Mouse (Mus musculus) testis, adult 2 months (tissue): ENCODE results near the gene Zfp235. TPM values are rescaled to one million over a fixed set of nuclear protein-coding genes. Genes with fewer than 3 reads are reported as not detected.

Experiments used
- H3K27ac ChIP-seq: fragments of 200-500 bp; 2 replicates; pipeline ENCODE4 v1.5.1; 2012; ENCODE audit warnings: low read depth, low read length; ENCODE audit not compliant: control insufficient read depth, insufficient read depth
- H3K27me3 ChIP-seq: fragments of 200-500 bp; 2 replicates; pipeline ENCODE4 v1.6.1; 2012; ENCODE audit warnings: mild to moderate bottlenecking, low read length, moderate library complexity; ENCODE audit not compliant: control insufficient read depth, insufficient read depth
- H3K36me3 ChIP-seq: fragments of 200-500 bp; 2 replicates; pipeline ENCODE4 v1.6.1; 2012; ENCODE audit warnings: mild to moderate bottlenecking, low read length; ENCODE audit not compliant: control insufficient read depth, insufficient read depth
- H3K4me1 ChIP-seq: fragments of 200-500 bp; 2 replicates; pipeline ENCODE4 v1.6.1; 2012; ENCODE audit warnings: low read length; ENCODE audit not compliant: control insufficient read depth, insufficient read depth
- H3K4me3 ChIP-seq: fragments of 200-500 bp; 2 replicates; pipeline ENCODE4 v1.5.1; 2012; ENCODE audit warnings: low read depth, mild to moderate bottlenecking, low read length, moderate library complexity, mixed read lengths; ENCODE audit not compliant: control insufficient read depth
- CTCF ChIP-seq: fragments of 200-500 bp; IDR thresholded peaks from 2 replicates; pipeline ENCODE4 v1.5.1; 2012; ENCODE audit warnings: low read depth, mild to moderate bottlenecking, inconsistent platforms, low read length, moderate library complexity; ENCODE audit not compliant: control insufficient read depth, insufficient read depth, insufficient replicate concordance
- POLR2A ChIP-seq: fragments of 200-500 bp; IDR thresholded peaks from 2 replicates; pipeline ENCODE4 v1.6.1; 2012; ENCODE audit warnings: low read depth, mild to moderate bottlenecking, inconsistent platforms, low read length, moderate library complexity; ENCODE audit not compliant: control insufficient read depth
- polyA plus RNA-seq: library from polyadenylated mRNA; depleted of rRNA; stranded (reverse); fragments of >200 nt; gene quantifications from 2 replicates; pipeline ENCODE4 v1.2.3, GENCODE M21; 2012

The Zfp235 gene
- polyA plus RNA-seq, 1 experiment, result 1.4 TPM

DNA sequence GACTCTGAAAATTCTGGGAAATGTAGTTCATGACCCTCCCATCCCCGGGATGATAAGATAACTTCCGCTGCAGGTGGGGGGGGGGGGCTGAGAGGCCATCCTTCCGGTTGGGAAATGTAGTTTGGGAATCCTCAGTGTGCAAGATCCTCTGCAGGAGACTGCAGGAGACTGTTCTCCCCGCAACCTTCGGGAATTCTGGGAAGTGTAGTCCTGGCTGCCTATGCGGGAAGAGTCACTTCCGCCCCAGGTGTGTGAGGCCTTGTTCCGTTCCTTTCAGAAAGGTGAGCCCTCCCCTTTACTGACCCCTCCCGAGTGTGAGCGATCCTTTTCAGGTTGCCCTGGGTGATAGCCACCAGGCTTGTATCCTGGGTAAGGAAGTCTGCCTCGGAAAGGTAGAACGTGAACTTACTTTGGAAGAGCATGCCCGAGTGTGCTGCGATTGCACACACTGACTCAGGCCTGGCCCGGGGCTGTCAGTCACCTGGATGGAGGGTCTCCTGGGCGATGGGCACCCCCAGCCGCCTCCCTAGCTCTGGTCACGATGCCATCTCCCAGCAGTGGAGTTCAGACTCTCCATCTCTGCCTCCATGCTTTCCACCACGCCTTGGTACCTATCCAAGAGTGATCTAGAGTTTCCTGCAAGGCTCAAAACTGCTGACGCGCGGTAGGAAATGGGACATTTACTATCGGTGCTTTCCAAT is 21.7 kb upstream of the Zfp235 start, which contains the start of gene Zfp112:
Zfp112 (plus strand) TSS at position 159 of the 701 bp plus-strand sequence.
- Histone ChIP-seq H3K27me3 (no peaks in the 10 kb centered on the region), H3K4me1 (peaks cover 14% of the 10 kb centered on the region), H3K36me3 (no peaks in the 10 kb centered on the region), H3K4me3 (peak within 1 kb of the TSS; percentile 99), H3K27ac (peak within 1 kb of the TSS; percentile 81)
- no peak for TF ChIP-seq CTCF
- peak; percentile 53; the same call in 1 of the 2 replicates for TF ChIP-seq POLR2A

GRCm38 (mm10) chr7:24113001-24113400 is 21.0 kb upstream of the Zfp235 start:
- Histone ChIP-seq H3K4me3 (peak overlapping the region; percentile 99), H3K27ac (peak overlapping the region; percentile 81), H3K27me3 (no peaks in the 10 kb centered on the region), H3K36me3 (no peaks in the 10 kb centered on the region), H3K4me1 (peaks cover 21% of the 10 kb centered on the region)
- TF ChIP-seq POLR2A (no peak), CTCF (no peak)

DNA sequence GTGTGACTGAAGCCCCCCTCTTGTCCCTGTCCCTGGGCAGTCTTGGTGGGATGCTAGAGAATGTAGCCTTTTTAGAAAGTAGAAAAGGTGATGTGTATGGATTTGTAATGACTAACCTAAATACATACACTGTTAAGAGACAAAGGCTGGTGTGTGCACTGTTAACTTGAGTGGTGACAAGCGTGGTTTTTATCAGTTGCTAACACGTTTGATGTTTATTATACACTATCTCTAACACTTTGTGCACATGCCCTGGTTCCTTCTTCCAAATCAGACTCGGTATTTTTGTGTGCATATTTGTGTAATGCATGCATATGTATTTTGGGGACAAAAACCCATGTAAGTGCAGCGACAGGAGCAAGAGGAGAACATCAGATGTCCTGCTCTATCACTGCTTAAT is 17.3 kb upstream of the Zfp235 start:
- no peaks in the 10 kb centered on the region for H3K27me3 ChIP-seq

DNA sequence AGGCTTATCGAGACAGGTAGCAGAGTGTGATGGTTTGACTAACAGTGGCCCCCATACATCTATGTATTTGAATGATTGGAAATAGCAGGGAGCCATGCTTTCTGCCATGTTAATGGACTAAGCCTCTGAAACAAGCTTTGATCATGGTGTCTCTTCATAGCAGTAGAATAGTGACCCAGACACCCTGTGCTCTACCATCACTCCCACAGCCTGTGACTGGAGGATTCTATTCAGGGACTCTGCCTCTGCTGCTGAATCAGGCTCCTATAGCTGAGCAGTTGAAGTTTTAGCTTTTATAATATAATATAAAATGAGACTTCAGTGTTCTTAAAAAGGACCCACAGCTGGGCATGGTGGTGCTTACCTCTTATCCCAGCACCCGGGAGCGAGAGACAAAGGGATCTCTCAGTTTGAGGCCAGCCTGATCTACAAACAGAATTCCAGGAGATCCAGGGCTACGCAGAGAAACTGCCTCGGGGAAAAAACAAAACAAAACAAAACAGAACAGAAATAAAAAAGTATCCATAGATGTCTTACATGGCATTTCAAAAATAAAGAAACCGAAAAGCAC is 459 bp upstream of the Zfp235 start:
- H3K27ac ChIP-seq, result peak overlapping the region; percentile 16; the same call in 1 of the 2 replicates
- TF ChIP-seq CTCF (no peak), POLR2A (no peak)

More for the DNA sequence above, 17.3 kb upstream of the Zfp235 start:
- TF ChIP-seq CTCF (no peak), POLR2A (no peak)
- no peak overlapping the region for H3K27ac ChIP-seq
- H3K4me1 ChIP-seq, result peaks cover 21% of the 10 kb centered on the region
- no peak overlapping the region for H3K4me3 ChIP-seq
- H3K36me3 ChIP-seq, result no peaks in the 10 kb centered on the region

DNA sequence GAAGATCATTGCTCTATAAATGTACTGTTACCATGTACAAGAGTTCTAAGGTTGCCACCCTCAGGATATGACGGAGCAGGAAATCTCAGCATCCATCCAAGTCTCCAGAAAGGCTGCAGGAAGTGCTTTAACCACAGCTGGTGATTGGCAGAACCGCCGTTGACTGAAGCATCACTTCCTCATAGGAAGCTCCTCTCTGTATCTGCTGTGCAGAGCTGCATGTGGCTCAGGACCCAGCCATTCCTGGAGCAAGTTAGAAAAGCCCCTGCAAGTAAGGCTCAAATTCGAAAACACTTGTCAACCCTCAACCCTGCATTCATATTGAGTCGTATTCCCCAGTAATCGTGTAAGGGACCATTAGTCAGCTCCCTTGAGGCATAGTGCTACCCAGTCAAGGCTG is 8.6 kb downstream of the Zfp235 start:
- TF ChIP-seq POLR2A (no peak), CTCF (no peak)

More for the DNA sequence above, 459 bp upstream of the Zfp235 start:
- Histone ChIP-seq H3K4me1 (peaks cover 3% of the 10 kb centered on the region), H3K27me3 (no peaks in the 10 kb centered on the region), H3K4me3 (peak overlapping the region; percentile 91), H3K36me3 (no peaks in the 10 kb centered on the region)

GRCm38 (mm10) chr7:24153272-24153671 is 19.3 kb downstream of the Zfp235 start:
- Histone ChIP-seq H3K27ac (no peak overlapping the region), H3K4me1 (no peaks in the 10 kb centered on the region), H3K4me3 (no peak overlapping the region), H3K36me3 (no peaks in the 10 kb centered on the region), H3K27me3 (no peaks in the 10 kb centered on the region)
- TF ChIP-seq POLR2A, result no peak
- TF ChIP-seq CTCF, result no peak

More for the DNA sequence above, 8.6 kb downstream of the Zfp235 start:
- no peaks in the 10 kb centered on the region for H3K4me1 ChIP-seq
- H3K36me3 ChIP-seq, result no peaks in the 10 kb centered on the region
- H3K27ac ChIP-seq, result no peak overlapping the region
- H3K4me3 ChIP-seq, result no peak overlapping the region
- H3K27me3 ChIP-seq, result no peaks in the 10 kb centered on the region

DNA sequence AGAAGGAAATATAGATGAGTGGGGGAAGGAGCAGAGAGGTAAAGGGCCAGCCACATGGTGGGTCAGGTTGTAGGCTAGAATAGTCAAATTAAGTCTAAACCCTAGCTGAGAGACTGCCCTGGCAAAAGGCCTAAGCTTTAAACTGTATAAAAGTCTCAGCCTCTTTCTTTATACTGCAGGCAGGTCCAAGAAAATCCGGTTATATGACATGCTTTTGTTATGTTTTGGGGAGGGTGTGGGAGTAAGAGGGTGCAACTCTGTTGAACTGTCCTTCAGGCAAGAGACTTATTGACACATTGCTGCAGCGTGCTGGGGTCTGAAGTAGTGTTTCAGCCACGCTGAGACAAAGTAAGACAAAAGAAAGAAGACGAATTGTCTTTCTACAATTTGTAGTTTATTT is 38.2 kb downstream of the Zfp235 start:
- no peaks in the 10 kb centered on the region for H3K27me3 ChIP-seq
- no peaks in the 10 kb centered on the region for H3K36me3 ChIP-seq
- H3K4me3 ChIP-seq, result no peak overlapping the region
- H3K27ac ChIP-seq, result no peak overlapping the region
- H3K4me1 ChIP-seq, result peaks cover 2% of the 10 kb centered on the region; the same call in 1 of the 2 replicates
- no peak for TF ChIP-seq POLR2A
- no peak for TF ChIP-seq CTCF
